11 mouse cellular contexts compared by ENCODE assay signal in genomic region chr1:180541883-180542711, GRCm38 (mm10). TPM values are rescaled to one million over a fixed set of nuclear protein-coding genes. Genes with fewer than 3 reads are reported as not detected.
DNase-seq lines count a peak whose midpoint lies in the region; ATAC-seq and TF ChIP-seq lines count a peak whose summit lies in the region.
"Had no signal": no experiment of that assay in that cellular context is flagged by ENCODE, and none has a peak within 500 bp of the region (broad histone marks: within the 10 kb centered on the region; RNA-seq: fewer than 3 reads in every experiment).

No protein-coding gene starts in this region.

- no peaks in the 10 kb centered on the region for H3K9me3 ChIP-seq in neural tube, embryonic 15.5 days (replicated peaks)
- H3K9me3 ChIP-seq in intestine, embryonic 15.5 days: no peaks in the 10 kb centered on the region
- no peaks in the 10 kb centered on the region for H3K9me3 ChIP-seq in stomach, embryonic 15.5 days

- DNase-seq in cerebellum, adult 2 months: no peak
- DNase-seq in cerebellum, adult 8-10 months: no peak
- DNase-seq in neural tube, embryonic 10.5 days (ENCODE audit: extremely low spot score, low spot score): no peak
- DNase-seq in kidney, postnatal 25 days: no peak
- no peak for DNase-seq in gastrocnemius, adult 18-20 months (ENCODE audit: low spot score)
- DNase-seq: heart, adult 11 months; kidney, adult 18-20 months had no signal

- no peak overlapping the region for H3K4me2 ChIP-seq in neural tube, embryonic 15.5 days
- H3K4me2 ChIP-seq in intestine, embryonic 15.5 days (replicated peaks): no peak overlapping the region
- H3K4me2 ChIP-seq in stomach, embryonic 15.5 days: no peak overlapping the region

- no peaks in the 10 kb centered on the region for H3K27me3 ChIP-seq in cerebellum, adult 2 months (ENCODE audit: control insufficient read depth, insufficient read depth, low read length)
- H3K27me3 ChIP-seq in neural tube, embryonic 15.5 days (replicated peaks): no peaks in the 10 kb centered on the region
- H3K27me3 ChIP-seq in intestine, embryonic 15.5 days (replicated peaks): no peaks in the 10 kb centered on the region
- H3K27me3 ChIP-seq in stomach, embryonic 15.5 days (replicated peaks): no peaks in the 10 kb centered on the region

- ATAC-seq in neural tube, embryonic 15.5 days (ENCODE audit: low FRiP score): no peak
- ATAC-seq in intestine, embryonic 15.5 days: peak; percentile 53; the same call in 1 of the 2 replicates
- no peak for ATAC-seq in stomach, embryonic 15.5 days (ENCODE audit: insufficient read depth, low FRiP score, low read depth)
- ATAC-seq: lung, postnatal 0 days had no signal

- TF ChIP-seq CTCF in cerebellum, adult 2 months (IDR thresholded peaks at IDR 0.05; ENCODE audit: borderline replicate concordance, insufficient read depth, low read depth, low read length): no peak

- no peak overlapping the region for H3K9ac ChIP-seq in neural tube, embryonic 15.5 days (replicated peaks)
- no peak overlapping the region for H3K9ac ChIP-seq in intestine, embryonic 15.5 days
- no peak overlapping the region for H3K9ac ChIP-seq in stomach, embryonic 15.5 days

- H3K4me1 ChIP-seq in cerebellum, adult 2 months (ENCODE audit: control insufficient read depth, insufficient read depth, low read length): no peaks in the 10 kb centered on the region
- H3K4me1 ChIP-seq in neural tube, embryonic 15.5 days: peaks cover 20% of the 10 kb centered on the region
- H3K4me1 ChIP-seq in intestine, embryonic 15.5 days (replicated peaks): no peaks in the 10 kb centered on the region; the same call in 1 of the 2 replicates
- H3K4me1 ChIP-seq in stomach, embryonic 15.5 days: peaks cover 3% of the 10 kb centered on the region; the same call in 1 of the 2 replicates

- H3K4me3 ChIP-seq in cerebellum, adult 2 months (replicated peaks; ENCODE audit: insufficient read depth, low read depth, low read length): no peak overlapping the region
- no peak overlapping the region for H3K4me3 ChIP-seq in neural tube, embryonic 15.5 days (replicated peaks)
- H3K4me3 ChIP-seq in intestine, embryonic 15.5 days (replicated peaks): no peak overlapping the region
- no peak overlapping the region for H3K4me3 ChIP-seq in stomach, embryonic 15.5 days (replicated peaks)

- peak overlapping the region; percentile 33; the same call in 1 of the 2 replicates for H3K27ac ChIP-seq in cerebellum, adult 2 months (ENCODE audit: insufficient read depth, low read length)
- H3K27ac ChIP-seq in neural tube, embryonic 15.5 days (replicated peaks): peak overlapping the region; percentile 57
- peak overlapping the region; percentile 51 for H3K27ac ChIP-seq in intestine, embryonic 15.5 days
- H3K27ac ChIP-seq in stomach, embryonic 15.5 days: peak overlapping the region; percentile 48; the same call in 1 of the 2 replicates

- TF ChIP-seq POLR2A in cerebellum, adult 2 months (IDR thresholded peaks at IDR 0.05; ENCODE audit: borderline replicate concordance, insufficient read depth, low read length): no peak

- WGBS in cerebellum, adult 2 months: 70% methylated on average over 15 of the region's 15 CpGs
- WGBS in neural tube, embryonic 15.5 days: 76% methylated on average over 15 of the region's 15 CpGs
- 62% methylated on average over 15 of the region's 15 CpGs for WGBS in intestine, embryonic 15.5 days
- 62% methylated on average over 15 of the region's 15 CpGs for WGBS in stomach, embryonic 15.5 days

- H3K36me3 ChIP-seq in neural tube, embryonic 15.5 days: no peaks in the 10 kb centered on the region
- H3K36me3 ChIP-seq in intestine, embryonic 15.5 days: no peaks in the 10 kb centered on the region
- no peaks in the 10 kb centered on the region for H3K36me3 ChIP-seq in stomach, embryonic 15.5 days

RNA-seq across cellular contexts. Expression of gene Parp1, which starts 26.6 kb away (rescaled TPM):
- 58.1 and 63.1 TPM in 2 replicates for polyA plus RNA-seq in cerebellum, adult 2 months (2012; rRNA removed)
- polyA plus RNA-seq in neural tube, embryonic 15.5 days (2015; fragmentation: Nextera tagmentation; extraction: Ambion mirVana): 89.1 and 93.8 TPM in 2 replicates
- polyA plus RNA-seq in intestine, embryonic 15.5 days (2015; fragmentation: Nextera tagmentation; extraction: Ambion mirVana): 109 TPM in 2 replicates
- polyA plus RNA-seq in stomach, embryonic 15.5 days (2015; fragmentation: Nextera tagmentation; extraction: Ambion mirVana): 113 and 125 TPM in 2 replicates
- total RNA-seq in gastrocnemius, adult 18-20 months (2021): 10 to 100 TPM; 57.0 to 64.2 TPM

RNA-seq across cellular contexts. Expression of gene Stum, which starts 58.8 kb away (rescaled TPM):
- polyA plus RNA-seq in cerebellum, adult 2 months (2012; rRNA removed): 7.3 and 8.2 TPM in 2 replicates
- polyA plus RNA-seq in neural tube, embryonic 15.5 days (2015; fragmentation: Nextera tagmentation; extraction: Ambion mirVana): 21.8 and 23.5 TPM in 2 replicates
- polyA plus RNA-seq in intestine, embryonic 15.5 days (2015; fragmentation: Nextera tagmentation; extraction: Ambion mirVana): 1.4 and 1.6 TPM in 2 replicates
- polyA plus RNA-seq in stomach, embryonic 15.5 days (2015; fragmentation: Nextera tagmentation; extraction: Ambion mirVana): 1.6 and 2.0 TPM in 2 replicates
- total RNA-seq in gastrocnemius, adult 18-20 months (2021): under 1 TPM; 0.59 to 0.78 TPM
